Mouse (Mus musculus) v-Abl transformed pro-B cells (cell line): ENCODE results near the gene Gpr160.

ENCODE experiments used
- in situ Hi-C, 2 experiments: fragments of 400-800 bp; cut with MboI; formaldehyde crosslinking; loops; one replicate each; pipeline ENCODE4 v1.15.1; 2025; ENCODE audit not compliant: unreplicated experiment in 2 of 2

Gene Gpr160

DNA sequence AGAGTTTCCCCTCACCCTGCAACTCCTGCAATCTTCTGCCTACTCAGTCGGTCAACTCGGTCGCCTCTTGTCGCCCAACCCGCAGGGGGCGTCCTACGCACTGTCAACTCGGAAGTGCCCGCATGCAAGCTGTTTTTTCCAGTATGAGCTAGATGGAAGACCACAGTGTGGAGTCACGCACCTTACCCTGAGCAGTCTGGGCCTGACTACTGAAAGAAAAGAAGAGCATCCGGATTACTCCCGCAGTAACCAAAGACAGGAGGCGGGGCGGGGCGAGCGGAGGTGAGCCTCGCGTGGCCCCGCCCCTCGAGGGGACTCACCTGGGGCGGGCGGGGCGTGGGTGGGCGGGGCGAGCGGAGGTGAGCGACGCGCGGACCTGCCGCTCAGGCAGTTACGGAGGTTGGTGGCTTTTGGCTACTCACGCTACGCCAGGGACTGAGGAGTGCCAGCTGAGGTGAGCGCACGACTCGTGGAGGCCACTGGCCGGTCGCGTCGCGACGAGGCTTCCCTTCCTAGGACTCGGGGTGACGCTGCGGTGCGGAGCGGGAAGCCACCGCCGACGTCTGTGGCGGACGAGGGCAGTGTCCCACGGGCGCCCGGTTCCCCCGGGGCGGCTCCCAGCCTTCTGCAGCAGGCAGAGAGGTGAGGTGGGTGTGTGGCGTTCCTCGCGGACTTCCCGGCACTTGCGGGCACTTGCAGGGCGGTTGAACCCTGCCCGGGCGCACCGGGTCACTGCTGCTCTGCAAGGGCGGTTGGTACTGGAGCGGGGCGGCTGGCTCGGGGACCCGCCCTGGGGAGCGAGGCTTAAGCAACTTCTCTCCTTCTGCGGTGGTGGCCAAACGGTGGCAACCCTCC lies at the start of gene Gpr160:
Gpr160 (plus strand) TSS at position 347 of the 855 bp plus-strand sequence.
- in situ Hi-C loops = loop anchor here in 1 of 2 experiments (10.0 kb wide), 2 partner anchors 109 to 749 kb away; partner anchors contain the start of gene Phc3

DNA sequence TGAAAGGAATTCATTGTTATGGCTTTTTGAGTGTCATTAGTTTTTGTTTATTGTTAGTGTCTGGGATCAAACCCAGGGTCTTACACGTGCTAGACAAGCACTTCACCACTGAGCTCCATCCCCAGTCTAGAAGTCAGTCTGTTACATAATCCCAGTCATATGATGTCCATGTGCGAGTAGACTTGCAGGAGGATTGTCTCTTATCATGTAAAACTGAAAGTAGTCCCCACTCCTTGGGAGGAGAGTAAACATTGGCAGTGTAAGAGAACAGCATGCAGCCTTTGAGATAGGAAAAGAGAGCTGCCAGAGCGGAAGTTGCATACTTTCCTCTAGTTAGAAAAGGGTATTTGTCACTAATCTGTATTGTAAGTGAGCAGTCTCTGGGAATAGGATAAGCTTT lies 42.9 kb upstream of the Gpr160 start:
- in situ Hi-C loops = loop anchor here in 1 of 2 experiments (10.0 to 25.0 kb wide), 3 partner anchors 122 to 1899 kb away; partner anchors contain the start of gene Actl6a

DNA sequence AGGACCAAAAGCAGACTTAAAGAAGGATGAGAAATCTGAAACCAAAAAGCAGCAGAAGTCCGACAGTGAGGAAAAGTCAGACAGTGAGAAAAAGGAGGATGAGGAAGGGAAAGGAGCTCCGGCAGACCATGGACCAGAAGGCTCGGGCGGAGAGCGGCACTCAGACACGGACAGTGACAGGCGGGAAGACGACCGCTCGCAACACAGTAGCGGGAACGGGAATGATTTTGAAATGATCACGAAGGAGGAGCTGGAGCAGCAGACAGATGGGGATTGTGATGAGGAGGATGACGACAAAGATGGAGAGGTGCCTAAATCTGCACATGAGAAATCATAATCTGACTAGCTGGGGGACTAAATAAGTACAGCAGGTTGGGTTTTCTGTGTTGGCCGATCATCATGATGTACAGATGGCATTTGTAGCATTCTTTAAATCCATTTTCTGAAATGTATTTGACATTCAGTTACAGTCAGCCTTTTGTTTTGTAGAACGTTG lies 37.1 kb upstream of the Gpr160 start:
- in situ Hi-C loops = loop anchor here in 1 of 2 experiments (10.0 to 25.0 kb wide), 3 partner anchors 116 to 1894 kb away; partner anchors contain the start of gene Actl6a

DNA sequence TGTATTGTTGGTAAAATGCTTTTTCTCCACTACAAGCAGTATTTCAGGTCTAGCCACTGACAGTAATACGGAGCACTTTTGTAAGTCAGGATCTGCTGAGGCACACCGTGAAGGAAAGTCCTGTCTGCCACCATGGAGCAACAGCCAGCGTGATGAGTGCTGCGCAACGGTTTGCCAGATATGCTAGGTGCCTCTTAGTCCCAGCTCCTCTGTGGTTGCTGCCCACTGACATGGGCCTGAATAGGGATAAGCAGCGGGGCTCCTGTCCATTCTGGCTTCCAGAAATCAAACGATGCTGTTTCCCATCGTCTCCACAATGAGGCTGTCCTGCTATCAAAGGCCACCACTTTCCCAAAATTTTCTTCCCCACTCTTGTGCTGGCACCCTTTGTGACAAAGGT lies 33.6 kb upstream of the Gpr160 start:
- in situ Hi-C loops = loop anchor here in 1 of 2 experiments (25.0 kb wide), 2 partner anchors 1640 to 1890 kb away; partner anchors contain the start of gene Actl6a

DNA sequence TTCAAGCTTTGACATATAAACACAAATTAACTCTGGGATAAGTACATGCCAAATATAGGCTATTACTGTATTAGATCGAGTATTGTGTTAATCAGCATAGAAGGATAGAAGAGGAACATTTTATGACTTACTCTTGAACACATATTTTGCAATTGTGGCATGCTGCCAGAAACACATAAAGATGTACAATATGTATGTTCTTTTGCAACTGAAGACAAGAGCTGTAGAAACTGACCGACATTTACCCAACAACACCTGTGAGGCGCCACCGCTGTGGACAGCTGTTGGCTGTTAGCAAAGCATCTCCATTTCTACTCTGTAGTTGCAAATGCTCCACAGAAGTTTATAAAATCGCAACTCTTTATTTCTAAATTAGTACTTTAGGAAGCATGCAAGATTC lies 29.7 kb upstream of the Gpr160 start:
- in situ Hi-C loops = loop anchor here in 1 of 2 experiments (25.0 kb wide), 1 partner anchor 786 kb away; no protein-coding TSS in a partner anchor

DNA sequence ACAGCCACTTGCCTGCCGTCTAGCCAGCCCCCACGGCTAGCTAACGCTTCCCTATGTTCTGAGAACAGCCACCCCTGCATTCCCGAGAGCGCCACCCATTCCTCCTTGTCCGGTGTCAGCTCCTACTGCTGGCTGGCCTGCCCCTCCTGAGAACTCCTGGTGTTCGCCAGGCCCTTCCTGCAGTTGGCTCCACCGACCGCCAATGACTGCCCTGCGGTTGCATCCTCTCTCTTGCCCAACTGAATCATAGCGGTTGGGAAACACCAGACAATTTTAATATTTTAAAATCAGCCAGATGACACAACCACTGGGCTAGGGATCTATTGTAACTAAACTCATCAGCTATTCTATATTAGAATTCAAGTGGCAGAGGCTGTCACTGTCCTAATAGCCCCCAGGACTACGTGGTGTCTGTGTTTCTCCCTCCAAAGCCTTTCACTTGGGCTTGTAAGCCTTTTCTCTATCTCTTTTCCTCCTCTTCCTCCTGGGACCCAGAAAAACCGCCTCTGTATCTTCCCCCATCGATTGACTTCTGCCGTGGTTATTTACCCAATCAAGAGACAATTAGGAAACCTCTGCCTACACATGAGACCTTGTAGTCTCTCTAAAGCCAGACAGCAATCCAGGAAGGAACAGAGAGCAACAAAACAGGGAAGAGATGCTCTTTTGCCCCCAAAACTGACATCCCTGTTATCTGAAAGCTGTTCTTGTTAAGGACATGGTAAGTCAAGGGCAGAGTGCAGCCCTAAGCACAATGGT lies 23.7 kb upstream of the Gpr160 start:
- in situ Hi-C loops = loop anchor here in 1 of 2 experiments (25.0 kb wide), 1 partner anchor 780 kb away; no protein-coding TSS in a partner anchor

DNA sequence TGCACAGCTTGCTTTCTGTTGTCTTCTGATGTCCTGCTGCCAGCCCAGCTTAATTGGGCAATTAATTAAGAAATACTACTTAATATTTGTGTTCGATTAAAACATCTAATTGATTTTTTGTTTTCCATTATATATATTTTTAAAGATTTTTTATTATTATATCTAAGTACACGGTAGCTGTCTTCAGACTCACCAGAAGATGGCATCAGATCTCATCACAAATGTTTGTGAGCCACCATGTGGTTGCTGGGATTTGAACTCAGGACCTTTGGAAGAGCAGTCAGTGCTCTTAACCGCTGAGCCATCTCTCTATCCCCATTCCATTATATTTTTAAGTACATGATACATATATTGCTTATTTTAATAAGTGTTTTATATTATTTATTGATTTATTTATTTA lies 22.5 kb upstream of the Gpr160 start:
- in situ Hi-C loops = loop anchor here in 1 of 2 experiments (25.0 kb wide), 1 partner anchor 779 kb away; no protein-coding TSS in a partner anchor

DNA sequence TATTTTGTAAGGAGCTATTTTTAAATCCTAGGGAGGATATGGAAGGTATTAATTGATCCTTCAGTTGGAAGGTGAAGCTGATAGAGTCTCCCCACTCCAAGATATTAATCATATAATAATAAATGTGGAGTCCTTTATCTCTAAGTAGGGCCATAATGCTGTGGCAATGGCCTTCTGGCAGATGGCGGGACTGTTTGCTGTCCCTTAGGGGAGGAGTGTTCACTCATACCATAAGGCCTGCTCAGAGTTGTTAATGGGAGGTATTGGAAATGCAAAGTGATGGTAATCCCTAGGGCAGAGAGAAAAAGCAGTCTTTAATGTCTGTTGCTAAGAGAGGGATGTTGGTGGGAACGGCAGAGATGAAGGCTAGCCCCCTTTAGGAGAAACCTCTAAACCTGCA lies 10.0 kb upstream of the Gpr160 start:
- in situ Hi-C loops = loop anchor here in 1 of 2 experiments (25.0 kb wide), 1 partner anchor 767 kb away; no protein-coding TSS in a partner anchor

DNA sequence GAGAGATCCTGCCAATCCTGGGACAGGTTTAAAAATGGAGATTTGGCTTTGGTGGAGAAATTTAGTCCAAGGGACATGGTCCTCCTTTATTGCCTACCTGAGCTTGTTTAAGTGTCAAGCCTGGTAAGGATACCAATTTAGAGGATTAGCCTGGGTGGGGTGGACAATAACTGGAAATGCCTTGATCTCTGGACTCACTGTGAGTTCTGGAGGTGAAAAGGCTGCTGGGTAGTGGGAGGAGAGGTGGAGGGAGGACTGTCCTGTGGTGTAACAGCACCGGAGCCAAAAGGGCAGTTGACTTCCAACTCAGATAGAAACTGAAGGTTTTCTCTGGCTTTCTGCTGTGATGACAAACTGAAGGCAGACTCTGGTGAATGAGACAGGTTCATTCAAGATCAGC lies 8.3 kb upstream of the Gpr160 start:
- in situ Hi-C loops = loop anchor here in 1 of 2 experiments (25.0 kb wide), 1 partner anchor 765 kb away; no protein-coding TSS in a partner anchor

DNA sequence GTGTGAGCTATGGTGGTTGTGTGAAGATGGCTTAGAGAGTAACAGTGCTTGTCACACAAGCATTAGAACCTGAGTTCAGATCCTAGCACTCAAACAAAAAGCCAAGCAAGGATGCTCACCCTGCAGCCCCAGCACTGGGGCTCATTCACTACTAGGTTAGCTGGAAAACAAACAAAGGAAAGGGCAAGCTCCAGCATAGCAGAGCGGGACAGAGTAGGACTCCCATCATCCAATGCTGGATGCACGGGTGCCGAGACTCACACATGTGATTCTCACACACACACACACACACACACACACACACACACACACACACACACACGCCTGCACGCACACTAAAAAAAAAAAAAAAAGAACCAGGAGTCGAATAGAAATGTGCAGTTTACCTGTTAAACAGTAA lies 4.3 kb upstream of the Gpr160 start:
- in situ Hi-C loops = loop anchor here in 1 of 2 experiments (5.0 to 10.0 kb wide), 3 partner anchors 113 to 753 kb away; partner anchors contain the start of gene Phc3

DNA sequence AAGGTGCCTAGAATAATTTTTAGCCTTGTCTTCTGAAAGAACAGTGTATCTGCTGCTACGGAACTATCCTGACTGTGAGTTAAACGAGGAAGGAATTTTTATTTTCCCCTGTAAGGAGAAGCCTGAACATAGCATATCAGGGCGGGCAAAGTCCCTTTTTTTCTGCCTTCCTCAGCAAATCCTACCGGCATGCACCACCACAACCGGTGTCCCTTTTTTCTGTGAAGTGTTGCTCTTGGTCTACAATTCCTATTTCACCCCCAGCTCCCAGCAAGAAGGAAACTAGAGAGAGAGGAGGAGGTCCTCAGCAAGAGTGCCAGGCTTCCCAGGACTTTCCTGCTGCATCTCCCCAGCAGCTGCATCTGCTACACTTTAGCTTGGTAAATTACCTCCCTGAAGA lies 2.2 kb upstream of the Gpr160 start:
- in situ Hi-C loops = loop anchor here in 1 of 2 experiments (5.0 to 10.0 kb wide), 3 partner anchors 111 to 751 kb away; partner anchors contain the start of gene Phc3

DNA sequence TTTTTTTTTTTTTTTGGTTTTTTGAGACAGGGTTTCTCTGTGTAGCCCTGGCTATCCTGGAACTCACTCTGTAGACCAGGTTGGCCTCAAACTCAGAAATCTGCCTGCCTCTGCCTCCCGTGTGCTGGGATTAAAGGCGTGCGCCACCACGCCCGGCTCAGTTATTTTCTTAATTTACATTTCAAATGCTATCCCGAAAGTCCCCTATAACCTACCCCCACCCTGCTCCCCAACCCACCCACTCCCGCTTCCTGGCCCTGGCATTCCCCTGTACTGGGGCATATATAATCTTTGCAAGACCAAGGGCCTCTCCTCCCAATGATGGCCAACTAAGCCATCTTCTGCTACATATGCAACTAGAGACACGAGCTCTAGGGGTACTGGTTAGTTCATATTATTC lies 3.8 kb downstream of the Gpr160 start:
- in situ Hi-C loops = loop anchor here in 1 of 2 experiments (10.0 kb wide), 2 partner anchors 105 to 745 kb away; partner anchors contain the start of gene Phc3

DNA sequence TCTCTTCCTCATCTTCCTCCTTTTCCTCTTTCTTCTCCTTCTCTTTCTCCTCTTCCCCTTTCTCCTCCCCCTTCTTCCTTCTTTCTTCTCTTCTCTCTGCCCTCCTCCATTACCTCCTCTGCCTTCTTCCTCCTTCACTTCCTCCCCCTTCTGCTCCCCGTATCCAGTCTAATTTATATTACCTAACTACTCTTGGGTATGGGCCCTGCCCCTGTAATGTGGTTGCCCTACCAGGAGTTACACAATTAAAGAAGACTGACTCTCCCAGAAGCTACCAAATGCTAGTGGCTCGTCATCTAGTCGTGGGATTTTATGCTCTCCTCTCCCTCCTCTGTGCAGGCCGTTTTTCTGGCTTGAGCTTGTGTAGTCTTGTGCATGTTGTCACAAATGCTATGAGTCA lies 5.0 kb downstream of the Gpr160 start:
- in situ Hi-C loops = no loop called here

DNA sequence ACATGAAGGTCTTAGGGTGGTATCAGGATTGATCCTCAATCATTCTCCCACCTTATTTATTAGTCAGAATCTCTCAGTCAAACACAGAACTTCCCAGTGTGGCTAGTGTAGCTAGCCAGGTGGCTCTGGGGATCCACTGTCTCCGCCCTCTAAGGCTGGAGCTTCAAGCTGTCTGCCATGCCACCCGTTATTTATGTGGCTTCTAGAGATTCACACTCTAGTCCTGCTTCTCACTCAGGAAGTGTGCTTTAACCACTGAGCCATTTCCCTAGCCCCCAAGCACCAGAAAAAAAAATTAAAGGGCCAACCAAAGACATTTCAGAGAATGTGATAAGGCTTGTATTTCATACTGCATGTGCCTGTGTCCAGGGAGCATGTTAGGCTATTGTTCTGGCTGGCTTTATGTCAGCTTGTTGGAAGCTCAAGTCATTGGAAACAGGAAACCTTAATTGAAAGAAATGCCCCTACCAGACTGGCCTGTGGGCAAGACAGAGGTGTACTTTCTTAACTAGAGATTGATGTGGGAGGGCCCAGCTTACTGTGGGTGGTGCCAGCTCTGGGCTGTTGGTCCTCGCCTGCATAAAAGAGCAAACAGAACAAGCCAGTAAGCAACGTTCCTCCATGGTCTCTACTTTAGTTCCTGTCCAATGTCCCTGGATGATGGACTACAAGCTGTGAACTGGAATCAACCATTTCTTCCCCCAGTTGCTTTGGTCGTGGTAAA lies 8.1 kb downstream of the Gpr160 start:
- in situ Hi-C loops = no loop called here

DNA sequence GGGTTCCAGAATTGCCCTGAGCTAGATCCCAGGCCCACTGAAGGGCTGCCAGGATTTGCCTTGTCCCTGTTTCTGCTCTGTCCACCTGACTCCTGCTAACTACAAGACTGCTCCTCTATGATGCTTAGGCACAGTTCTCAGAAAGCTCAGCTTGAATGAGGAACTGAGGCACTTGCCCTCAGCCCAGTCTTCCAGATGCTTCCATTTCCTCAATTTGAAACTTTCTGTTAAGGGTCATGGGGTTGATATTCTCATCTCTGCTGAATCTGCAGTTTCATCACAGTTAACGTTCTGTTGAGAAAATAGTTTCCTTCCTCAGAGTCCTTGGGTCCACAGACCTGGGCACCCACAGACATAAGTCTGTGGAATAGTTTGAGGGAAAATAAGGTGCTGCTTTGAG lies 8.9 kb downstream of the Gpr160 start:
- in situ Hi-C loops = no loop called here

DNA sequence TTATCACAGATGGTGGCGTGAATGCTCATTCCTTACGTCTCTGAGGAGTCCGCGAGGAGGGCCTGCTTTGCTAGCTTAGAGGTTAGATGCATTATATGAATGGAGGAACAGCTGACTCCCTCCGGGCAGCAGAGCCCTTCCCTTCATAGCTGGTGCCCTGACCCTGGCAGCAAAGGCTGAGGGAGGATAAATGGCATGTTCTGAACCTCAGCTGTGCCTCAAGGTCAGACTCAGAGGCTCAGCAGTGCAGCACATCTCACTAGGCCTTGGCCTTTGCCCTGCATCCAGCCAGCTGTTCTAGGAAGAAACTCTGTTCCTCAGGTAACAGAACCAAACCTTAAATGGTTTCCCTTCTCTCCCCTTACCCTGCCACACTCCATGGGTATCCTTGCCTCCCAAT lies 12.4 kb downstream of the Gpr160 start:
- in situ Hi-C loops = no loop called here

DNA sequence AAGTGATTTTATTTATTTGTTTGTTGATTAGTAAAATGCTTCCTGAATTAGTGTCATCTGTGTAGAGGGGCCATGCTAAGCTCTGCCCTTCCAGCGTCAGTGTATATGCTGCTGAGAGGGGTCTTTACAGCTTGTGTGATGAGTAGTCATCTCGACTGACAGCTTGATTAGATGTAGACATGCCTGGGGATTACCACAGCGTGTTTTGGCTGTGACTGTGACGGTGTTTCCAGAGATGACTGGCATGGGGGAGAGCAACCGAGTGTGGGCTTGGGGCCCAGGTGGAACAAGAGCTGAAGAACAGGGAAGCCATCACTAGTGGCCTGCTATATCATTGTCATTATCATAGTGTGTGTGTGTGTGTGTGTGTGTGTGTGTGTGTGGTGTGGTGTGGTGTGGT lies 12.9 kb downstream of the Gpr160 start:
- in situ Hi-C loops = no loop called here

DNA sequence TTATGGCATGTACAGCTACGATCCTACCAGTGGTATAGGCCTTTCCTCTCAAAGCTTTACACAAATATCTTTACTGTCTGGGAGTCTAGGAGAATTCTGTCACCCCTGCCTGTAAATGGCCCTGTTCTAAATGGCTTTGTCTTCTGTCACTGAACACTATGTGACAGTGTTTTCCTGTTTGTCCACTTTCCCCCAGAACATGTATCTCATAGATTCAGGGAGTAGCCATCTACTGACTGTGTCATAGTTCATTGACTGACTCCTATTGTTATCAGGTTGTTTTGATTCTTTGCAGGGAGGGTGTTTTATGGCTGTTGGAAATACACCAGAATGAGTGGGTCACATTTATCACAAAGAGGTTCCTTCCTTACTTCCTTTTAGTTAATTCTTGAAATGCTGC lies 14.2 kb downstream of the Gpr160 start:
- in situ Hi-C loops = no loop called here

DNA sequence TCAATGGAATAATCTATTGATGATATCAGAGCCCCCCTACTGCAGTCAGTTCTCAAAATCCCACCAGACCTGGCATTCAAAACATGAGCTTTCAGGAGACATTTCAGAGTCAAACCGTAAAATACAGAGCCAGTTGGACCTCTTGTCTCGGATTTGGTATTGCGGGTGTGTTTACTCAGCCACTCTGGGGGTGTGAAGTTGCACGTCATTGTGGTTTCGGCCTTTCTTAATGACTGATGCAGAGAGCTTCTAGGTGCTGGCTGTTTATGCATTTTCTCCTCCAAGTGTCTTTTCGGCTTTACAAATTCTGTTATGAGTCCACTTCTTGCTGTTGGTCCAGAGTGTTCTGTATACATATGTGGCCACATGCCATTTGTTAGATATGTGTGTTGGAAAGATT lies 21.0 kb downstream of the Gpr160 start:
- in situ Hi-C loops = no loop called here

DNA sequence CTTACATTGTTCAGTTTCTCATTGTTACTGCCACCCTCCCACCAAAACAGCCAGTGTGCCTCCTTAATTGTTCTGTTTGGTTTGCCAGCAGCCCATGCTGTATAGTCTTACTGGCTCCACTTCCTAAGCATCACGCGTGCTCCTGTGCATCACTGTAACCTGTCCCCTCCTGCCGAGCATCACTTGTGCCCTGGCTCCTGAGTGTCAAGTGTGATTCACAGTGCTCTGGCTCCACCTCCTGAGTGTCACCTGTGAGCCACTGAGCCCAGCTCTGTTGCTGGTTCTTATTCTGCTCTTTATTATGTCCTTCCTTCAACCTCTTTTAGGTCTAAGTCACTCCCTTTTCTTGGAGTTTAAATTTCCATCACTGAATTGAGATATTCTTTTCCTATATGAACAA lies 31.7 kb downstream of the Gpr160 start:
- in situ Hi-C loops = no loop called here
